Mouse (Mus musculus): ENCODE results near the gene Tyrp1. TPM values are rescaled to one million over a fixed set of nuclear protein-coding genes. Genes with fewer than 3 reads are reported as not detected.

The Tyrp1 gene
- not detected for polyA plus RNA-seq (2017; shearing (Covaris generic))

- no peak for ATAC-seq
These were observed at the start of gene Tyrp1 for GRCm38 (mm10) chr4:80834050-80834449. Gene Tyrp1 (plus strand): TSS chr4:80834123.

- no peak for ATAC-seq
These were observed 45.6 kb upstream of the Tyrp1 start for GRCm38 (mm10) chr4:80788339-80788738.

- ATAC-seq = no peak
These were observed 14.4 kb upstream of the Tyrp1 start for GRCm38 (mm10) chr4:80819511-80819910.

DNA sequence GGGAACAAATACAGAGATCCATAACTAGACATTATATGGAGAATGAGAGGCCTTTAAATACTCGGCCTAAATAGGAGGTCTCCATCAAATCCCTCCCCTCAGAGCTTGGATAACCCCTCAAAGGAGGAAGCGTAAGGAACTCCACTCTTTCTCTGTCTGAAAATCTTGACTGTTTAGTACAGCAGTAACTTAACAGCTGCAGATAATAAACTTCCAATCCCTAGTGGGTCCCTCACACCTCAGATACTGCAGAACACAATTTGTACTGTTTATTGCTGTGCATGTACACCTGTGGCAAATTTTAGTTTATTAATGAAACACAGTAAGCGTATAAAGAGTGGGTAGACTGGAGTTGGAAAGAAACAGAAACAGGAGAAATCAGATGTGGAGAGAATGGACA is 12.0 kb upstream of the Tyrp1 start:
- ATAC-seq = no peak

- ATAC-seq = no peak
These were observed 5.7 kb upstream of the Tyrp1 start for GRCm38 (mm10) chr4:80828232-80828631.

DNA sequence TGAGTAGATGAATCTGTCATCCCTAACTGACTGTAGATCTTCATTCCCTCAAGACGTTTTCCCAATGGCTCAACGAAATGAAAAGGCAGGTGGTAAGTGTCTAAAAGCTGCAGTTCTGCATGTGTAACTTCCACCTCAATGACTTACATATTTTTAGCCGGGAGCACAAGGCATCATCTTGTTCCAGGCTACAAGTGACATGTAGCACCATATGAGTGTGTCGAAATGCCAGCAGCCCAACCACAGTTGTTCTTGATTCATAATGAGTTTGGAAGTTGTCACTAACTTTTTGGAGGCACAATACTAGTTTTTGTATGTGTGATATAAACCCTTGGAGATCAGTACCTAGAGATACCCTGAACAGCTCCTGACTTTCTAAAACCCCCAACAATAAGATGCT is 5.4 kb downstream of the Tyrp1 start:
- no peak for ATAC-seq

DNA sequence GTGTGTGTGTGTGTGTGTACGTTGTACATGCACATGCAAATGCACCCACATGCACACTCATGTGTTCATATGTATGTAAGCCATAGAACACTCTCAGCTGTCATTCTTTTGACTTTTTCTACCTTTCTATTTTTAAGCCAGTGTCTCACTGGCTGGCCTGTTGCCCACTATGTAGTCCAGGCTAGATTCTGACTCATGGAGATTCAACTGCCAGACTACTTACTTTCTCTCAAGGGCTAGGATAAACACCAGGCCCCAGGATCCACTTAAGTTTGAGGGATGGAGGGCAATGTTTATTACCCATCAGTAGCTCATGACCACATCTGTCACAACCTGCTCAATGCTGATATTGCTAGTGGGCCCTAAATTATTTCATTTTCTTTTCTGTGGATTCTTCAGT is 8.1 kb downstream of the Tyrp1 start:
- no peak for ATAC-seq

DNA sequence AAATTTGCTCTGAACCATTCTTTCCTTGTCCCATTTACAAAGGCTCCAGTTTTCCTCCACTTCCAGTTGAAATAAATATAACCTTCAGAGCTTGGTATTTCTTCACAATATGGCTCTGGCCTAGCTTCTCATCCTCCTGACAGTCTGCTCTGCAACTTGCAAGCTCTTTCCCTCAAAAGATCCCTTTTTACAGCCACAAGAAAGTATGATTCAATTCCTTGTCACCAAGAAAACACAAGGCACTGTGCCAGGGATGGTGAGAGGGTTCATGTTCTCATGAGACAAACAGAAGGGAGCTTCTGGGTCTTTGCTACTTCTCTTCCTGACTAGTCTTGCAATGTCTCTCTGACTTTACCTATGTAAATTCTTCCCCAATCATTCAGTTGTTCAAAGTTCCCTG is 9.8 kb downstream of the Tyrp1 start:
- no peak for ATAC-seq

DNA sequence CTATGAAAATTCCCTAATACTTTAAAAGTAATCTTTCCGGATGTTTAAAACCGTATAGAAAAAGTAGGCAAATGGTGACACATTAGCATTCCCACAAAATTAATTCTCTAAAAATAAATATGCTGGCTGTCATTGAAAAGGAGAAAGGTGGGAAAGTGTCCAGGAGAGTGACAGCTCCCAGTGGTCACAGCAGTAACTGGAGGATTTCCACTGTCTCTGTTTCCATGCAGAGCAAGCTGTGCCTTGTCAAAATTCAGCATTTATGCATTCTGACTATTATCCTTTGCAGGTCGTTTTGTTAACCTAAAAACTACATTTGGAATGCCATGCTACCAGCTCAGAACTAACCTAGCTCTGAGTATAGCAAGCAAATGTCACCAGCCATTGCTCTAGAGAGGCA is 12.1 kb downstream of the Tyrp1 start:
- ATAC-seq = no peak

DNA sequence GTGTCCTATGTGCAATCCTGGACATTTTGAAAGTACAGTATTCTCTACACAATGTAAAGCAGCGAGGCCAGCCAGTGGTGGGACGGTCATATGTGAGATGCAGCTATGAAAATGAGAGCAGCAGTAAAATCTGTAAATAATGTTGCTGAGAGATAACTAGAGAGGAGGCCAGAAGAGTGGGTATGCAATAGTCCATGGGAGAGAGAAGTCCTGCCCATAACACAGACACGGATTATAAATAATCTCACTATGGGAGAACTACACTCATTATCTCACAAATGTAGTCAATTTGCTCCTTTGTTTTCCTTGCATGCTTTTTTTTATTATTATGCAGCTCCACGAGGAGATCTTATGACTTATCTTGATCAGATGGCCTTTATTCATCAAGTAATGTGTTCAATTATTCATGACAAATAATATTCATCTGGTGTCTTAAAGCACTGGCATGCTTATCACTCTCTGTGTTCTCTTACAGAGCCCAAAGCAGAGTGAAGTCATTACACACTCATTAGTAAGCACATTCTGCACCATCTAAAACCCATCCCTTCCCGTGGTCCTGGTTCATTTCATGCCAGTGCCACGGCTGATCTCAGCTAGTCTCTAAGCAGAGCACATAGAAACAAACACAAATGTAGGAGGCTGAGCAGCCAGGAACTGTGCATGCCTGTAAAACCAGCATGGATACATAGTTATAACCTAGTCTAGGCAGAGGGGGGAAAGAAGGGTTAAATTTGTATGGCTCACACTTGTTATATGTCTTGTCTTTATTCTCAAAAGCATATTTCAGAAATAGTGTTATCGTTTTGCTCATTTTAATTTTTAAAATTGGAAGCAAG is 18.9 kb downstream of the Tyrp1 start:
- no peak for ATAC-seq

DNA sequence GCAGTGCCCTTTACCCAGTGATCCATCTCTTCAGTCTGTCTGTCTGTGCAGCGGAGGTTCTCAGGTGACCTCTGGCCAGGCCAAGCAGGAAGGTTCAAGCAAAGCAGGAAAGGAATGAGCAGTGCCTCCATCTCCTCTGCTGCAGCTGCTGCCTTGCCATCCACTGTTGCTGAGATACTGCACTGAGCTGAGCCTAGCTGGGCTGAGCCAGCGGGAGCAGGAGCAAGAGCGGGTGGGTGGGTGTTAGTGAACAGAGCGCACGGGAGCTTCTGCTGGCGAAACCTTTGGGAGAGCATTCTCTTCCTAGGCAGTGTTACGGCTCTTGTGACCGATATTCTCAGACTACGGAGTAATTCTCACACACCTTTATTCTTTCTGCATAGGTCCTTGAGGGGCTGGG is 21.6 kb downstream of the Tyrp1 start:
- ATAC-seq = no peak

DNA sequence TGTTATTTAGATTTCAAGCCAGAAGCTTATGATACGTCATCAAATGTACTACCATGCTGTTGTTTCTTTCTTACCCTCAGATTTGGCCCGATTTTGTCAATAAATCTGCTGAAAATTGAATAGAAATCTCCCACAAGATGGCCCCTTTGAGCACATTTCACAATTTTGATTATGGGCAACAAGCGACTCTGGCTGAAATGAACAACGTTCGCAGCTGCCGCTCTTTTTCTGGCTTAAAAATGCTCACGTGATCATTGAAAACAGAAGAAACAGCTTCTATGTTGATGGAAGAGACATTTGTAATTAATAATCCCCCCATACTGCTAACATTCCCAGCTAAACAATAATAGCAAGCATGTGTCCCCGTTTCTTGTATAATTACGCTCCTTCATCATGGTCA is 29.0 kb downstream of the Tyrp1 start:
- no peak for ATAC-seq

DNA sequence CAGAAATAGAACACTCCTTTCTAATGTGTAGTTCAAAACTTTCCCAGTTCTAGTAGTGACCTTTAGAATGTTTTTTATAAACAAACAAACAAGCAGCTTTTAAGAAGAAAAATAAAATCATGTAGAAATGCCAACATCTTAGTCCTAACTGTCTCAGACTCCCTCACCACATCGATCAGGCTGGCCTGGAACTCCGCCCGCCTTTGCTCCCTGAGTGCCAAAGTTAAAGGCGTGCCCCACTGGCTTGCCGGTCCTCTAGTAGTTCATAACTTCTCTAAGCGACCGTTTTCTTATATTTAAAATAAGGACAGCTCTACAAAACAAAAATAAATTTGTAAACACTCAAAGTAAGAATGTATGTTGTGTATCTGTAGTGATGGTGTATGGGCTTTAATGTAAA is 30.0 kb downstream of the Tyrp1 start:
- no peak for ATAC-seq

- ATAC-seq = no peak
These were observed 30.6 kb downstream of the Tyrp1 start for GRCm38 (mm10) chr4:80864511-80864922.

DNA sequence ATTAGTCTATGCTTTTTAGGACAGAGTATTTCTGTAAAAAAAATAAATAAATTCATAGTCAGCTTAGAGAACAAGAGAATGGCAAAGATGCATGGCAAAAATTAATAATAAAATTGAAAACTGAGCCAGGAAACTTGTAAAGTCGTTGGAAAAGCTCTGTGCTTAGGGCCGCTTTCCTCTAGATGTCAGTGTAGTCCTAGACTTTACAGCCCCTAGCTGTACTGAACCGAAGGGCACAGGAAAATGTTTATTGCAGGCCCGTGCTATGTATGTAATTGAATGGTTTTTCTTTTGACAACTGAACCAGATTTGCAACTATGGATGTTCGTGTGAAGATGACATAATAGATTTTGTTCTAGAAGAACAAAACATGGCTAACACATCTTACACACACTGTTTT is 32.1 kb downstream of the Tyrp1 start:
- ATAC-seq = no peak

- ATAC-seq = no peak
These were observed 35.7 kb downstream of the Tyrp1 start for GRCm38 (mm10) chr4:80869598-80869997.

DNA sequence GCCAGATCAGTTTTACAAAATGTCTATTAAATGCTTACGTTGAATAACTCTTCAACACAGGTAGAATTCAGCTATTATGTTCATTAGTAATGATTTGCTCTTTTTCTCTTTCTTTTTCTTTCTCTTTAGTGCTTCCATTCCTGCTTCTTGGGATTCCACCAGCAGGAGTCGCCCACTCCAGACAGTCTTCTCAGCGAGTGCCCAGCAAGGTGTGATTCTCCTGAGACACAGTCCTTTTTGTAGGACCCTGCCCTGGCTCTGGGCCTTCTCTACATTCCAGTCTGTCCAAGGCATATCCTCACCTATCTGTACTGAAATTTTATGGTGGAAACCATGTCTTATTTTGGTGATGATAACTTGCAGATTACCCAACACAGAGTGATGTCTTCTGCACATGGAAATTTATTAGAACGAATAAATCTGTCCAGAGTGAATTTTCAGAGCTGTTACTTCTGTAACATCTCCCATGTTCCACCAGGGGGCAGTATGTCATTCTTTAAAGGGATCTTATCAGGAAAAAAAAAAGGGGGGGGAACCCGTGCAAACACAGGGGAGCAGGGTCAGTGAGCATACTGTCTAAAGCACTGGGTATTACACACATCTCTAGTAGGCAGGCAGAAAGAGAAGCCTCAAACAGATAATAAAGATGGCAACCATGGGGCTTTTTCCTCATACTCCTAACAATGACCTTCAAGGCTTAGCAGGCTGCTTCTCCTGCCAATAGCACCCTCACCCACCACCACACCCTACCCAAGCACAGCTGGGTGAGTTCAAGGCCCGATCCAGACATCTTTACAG is 39.1 kb downstream of the Tyrp1 start:
- ATAC-seq = no peak

DNA sequence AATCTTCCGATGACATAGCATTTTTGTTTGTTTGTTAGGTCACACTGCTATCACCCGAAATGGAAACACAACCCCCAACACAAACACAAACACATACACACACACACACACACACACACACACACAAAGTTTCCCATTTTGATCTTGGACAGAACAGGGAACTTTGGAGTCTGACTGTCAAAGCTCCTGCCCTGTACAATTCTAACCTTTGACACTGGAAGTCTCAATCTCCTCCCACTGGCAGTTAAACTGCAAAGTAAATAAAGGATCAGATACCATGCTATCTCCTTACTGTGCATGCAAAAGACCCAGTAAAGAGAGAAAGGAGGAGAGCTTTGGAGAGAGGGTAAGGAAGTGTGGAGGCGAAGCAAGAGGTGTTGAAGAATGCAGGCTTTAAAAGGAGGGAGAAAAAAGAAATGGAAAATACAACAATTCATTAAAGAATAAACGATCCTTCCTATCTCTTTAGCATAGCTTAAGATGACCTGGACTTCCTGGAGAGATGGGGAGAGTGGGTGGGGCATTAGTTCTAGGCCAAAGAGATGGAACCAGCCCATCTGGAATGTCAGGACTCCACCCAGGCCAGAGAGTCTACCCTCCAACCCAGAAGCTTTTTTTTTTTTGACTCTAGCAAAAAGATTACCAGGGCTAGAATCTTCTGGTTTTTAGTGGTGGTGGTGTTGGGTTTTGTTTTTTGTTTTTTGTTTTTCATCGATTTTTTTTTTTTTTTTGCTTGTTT is 40.4 kb downstream of the Tyrp1 start:
- ATAC-seq = no peak

- ATAC-seq = no peak
These were observed 41.1 kb downstream of the Tyrp1 start for GRCm38 (mm10) chr4:80875055-80875454.

- no peak for ATAC-seq
These were observed 48.2 kb downstream of the Tyrp1 start for GRCm38 (mm10) chr4:80881996-80882599.

DNA sequence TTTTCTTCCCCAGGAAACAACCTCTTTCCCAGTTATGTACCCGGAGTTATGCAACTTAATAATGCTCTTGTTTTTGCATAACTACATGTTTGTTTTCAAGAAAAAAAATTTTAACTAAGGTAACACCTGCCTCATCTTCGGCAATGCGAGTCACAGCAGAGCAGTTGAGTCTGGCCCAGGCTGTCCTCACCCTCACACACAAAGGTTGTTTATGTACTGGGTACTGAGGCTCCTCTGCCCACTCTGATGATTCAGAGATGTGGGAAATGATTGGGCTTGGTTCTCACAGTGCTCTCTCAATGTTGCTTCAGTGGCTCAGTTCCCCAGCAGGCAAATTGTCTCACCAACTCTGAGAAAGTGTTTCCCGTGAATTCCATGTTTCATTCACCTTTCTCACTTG is 52.7 kb downstream of the Tyrp1 start:
- no peak for ATAC-seq

DNA sequence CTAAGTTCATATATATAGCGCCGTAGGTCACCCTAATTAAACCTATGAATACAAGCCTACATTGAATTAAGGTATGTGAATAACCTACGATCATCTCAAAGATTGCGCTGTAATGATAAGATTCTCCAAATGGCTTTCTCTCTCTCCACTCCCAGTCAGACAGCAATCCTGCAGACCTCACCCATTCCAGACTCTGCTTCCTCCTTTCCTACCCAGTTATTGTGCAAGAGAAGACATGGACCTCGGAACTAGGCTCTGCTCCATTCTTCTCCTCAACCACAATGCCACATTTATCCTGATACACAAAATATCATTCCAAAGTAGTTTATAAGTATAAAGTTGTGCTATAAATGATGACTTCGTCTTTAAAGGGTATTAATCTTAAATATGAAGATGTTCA is 57.1 kb downstream of the Tyrp1 start:
- no peak for ATAC-seq
